Mouse (Mus musculus): ENCODE measurements at regions not wholly inside any gene's neighbourhood (a gene's known extent, or its start where the extent isn't known, plus 50 kb on each side); places are given as distances from the start of the nearest gene placed in this dataset.
"Not testable (repeated sequence)": the region's sequence is repeated elsewhere in the genome, so short reads cannot be mapped to it uniquely, and the experiment has no call there.

DNA sequence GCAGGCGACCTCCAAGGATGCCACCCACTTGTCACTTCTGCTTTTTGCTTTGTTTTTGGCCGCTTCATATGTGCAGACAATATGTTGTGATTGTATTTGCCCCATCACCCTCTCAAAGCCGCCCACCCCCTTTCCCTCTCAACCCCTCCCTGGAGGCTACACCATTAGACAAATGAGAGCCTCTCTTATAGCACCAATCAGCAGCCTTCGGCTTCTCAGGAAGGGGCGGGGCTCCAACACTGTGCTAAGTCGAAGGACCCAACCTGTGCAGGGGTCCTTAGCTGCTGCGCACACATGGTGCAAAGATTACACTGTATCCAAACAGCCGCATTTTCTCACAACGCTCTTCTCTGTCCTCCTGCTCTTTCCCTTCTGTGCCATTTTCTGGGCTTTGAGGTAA lies 305.1 kb upstream of the 3110018I06Rik start:
- in situ Hi-C loops (cut with MboI; ENCODE audit: low pct_unique_long_range_greater_than_20kb in 1 of 2, low sequenced_read_pairs in 2 of 2, unreplicated experiment in 1 of 2), result no loop called here

DNA sequence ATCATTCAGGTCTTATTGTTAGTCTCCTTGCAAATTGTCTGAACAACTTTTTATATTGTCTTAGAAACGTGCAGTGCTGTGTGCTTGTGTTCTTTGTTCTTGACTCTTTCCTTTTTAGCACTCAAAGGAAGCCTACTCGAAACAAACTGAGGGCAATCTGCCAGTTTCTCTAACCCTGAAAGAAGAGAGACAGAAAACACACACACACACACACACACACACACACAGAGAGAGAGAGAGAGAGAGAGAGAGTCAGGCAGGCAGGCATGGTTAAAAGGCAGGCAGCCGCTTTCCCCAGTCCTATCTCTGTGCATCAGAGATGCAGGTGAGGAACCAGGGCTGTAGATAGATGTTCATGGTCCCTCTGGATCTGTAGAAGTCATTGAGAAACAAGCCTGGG lies 304.0 kb upstream of the 3110018I06Rik start:
- in situ Hi-C loops (cut with MboI; ENCODE audit: low pct_unique_long_range_greater_than_20kb in 1 of 2, low sequenced_read_pairs in 2 of 2, unreplicated experiment in 1 of 2), result no loop called here

DNA sequence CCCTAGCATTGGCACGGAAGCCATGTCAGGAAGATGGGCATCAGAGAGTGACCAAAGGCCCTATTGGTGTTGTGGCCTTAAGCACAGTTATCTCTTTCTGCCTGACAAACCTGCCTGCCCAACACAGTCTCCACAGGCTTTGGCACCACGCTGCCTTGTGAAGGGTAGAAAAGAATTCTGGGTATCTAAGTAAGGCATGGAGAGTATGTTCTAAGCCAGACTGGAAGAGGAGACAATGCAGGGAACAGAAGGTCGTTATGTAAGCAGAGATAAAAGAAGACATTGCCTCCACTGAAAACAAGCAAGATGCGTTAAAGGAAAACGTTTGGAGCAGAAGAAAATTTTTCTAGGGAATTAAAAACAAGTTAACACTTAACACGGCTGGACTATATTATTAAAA lies 302.1 kb upstream of the 3110018I06Rik start:
- in situ Hi-C loops (cut with MboI; ENCODE audit: low pct_unique_long_range_greater_than_20kb in 1 of 2, low sequenced_read_pairs in 2 of 2, unreplicated experiment in 1 of 2), result no loop called here

DNA sequence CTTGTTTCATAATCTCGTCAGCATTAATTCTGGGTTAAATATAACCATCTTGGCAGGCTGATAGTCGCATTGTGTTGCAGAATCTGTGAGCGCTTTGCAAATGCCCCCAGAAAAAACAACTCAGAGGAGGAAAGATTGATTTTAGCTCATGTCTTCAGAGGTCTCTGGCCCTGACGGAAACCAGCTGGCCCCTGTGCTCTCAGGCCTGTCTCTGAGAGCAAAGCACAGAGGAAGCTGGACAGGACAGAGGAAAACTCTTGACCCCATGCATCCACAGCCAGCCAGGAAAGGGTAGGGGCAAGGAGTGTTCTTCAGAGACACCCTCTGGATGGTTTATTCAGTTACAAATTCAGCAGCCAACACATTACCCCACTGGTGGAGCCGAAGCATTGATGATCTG lies 300.4 kb upstream of the 3110018I06Rik start:
- in situ Hi-C loops (cut with MboI; ENCODE audit: low pct_unique_long_range_greater_than_20kb in 1 of 2, low sequenced_read_pairs in 2 of 2, unreplicated experiment in 1 of 2), result no loop called here

DNA sequence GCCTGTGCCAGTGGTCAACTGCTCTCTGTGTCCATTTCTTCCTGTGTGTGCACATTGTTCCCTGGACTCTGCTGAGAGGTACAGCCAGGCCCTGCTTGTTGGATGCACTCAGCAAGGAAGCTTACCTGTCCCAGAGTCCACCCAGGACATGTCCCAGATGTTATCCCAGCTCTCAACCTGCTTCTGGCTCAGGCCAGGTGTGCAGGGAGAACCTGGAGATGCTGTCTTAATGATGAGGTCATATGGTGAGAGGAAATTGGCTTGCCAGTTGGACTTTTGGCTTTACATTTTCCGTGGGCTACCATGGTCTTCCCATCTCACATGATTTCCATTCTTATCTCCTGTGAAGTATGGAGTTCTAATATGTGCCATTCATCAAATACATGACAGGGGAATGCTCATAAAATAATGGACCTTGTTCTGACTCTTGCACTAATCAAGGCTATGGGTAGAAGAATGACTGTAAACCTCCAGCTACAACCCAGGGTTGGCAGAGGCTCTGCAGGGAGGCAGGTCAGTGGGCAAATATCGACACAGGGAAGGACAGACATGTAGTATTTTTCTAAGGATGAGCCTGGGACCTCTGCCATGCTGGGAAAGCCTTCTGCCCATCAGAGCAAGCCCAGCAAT lies 289.9 kb upstream of the 3110018I06Rik start:
- in situ Hi-C loops (cut with MboI; ENCODE audit: low pct_unique_long_range_greater_than_20kb in 1 of 2, low sequenced_read_pairs in 2 of 2, unreplicated experiment in 1 of 2), result no loop called here

DNA sequence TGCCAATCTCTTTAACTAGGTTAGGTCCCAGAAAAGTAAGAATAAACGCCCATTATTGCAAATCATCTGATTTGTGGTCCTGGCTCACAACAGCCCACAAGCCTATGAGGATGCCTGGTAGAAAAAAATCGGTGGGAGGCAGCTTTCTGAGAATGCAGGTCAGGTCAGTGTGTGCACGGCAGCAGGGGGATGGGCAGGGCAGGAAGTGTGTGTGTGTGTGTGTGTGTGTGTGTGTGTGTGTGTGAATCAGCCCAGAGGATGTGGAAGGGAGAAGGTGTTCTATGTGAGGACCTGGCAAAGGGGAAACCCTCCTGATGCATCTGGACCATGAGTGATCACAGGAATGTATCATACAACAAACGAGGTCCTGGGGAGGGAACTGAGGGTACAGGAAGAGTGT lies 287.5 kb upstream of the 3110018I06Rik start:
- in situ Hi-C loops (cut with MboI; ENCODE audit: low pct_unique_long_range_greater_than_20kb in 1 of 2, low sequenced_read_pairs in 2 of 2, unreplicated experiment in 1 of 2), result no loop called here

DNA sequence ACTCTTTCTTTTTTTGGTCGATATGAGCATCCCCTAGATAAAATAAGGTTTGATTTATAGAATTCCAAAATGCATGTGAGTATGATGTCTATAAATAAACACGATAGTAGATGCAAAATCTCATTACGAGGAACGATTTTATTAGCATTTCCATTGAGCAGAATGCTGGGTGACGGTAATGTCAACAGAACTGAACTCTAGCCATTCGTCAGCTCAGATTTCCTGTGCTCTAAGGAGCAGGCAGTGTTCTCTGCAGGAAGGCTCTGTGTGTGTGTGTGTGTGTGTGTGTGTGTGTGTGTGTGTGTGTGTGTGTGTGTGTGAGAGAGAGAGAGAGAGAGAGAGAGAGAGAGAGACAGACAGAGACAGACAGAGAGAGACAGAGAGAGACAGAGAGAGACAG lies 279.6 kb upstream of the 3110018I06Rik start:
- in situ Hi-C loops (cut with MboI; ENCODE audit: low pct_unique_long_range_greater_than_20kb in 1 of 2, low sequenced_read_pairs in 2 of 2, unreplicated experiment in 1 of 2), result not testable (repeated sequence)

DNA sequence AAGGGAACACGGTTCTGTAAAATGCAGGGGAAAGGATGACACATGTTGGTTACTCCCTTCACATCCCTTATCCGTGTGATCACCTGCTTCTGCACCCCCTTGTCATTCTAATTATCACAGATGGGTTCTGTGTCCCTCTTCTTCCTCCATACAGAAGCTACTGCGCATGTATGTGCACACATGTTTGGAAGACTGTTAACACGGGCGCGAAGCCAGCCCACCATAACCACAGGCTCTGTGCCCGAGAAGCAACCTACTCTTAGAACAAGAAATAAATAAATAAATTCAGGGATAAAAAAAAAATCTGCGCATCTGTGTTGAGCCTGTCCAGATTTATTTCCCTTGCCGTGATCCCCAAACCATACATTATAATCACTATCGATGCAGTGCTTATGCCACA lies 275.6 kb upstream of the 3110018I06Rik start:
- in situ Hi-C loops (cut with MboI; ENCODE audit: low pct_unique_long_range_greater_than_20kb in 1 of 2, low sequenced_read_pairs in 2 of 2, unreplicated experiment in 1 of 2), result no loop called here

DNA sequence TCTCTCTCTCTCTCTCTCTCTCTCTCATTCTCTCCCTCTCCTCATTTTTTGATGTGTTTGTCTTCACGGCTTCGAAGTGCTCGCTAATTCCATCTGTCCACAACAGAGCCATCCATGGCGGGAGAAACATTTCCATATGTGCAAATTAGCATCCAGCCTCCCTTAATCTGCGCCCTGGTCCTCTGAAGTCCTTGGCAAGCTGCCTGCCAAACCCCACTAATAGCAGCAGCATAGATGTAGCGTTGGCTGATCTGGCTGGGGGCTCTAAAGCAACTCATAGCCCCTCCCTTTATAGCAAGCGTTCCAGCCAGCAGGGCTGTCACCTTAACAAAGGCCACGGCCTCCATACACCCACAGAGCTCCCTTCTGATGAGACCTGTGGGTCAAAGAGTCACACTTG lies 272.3 kb upstream of the 3110018I06Rik start:
- in situ Hi-C loops (cut with MboI; ENCODE audit: low pct_unique_long_range_greater_than_20kb in 1 of 2, low sequenced_read_pairs in 2 of 2, unreplicated experiment in 1 of 2), result no loop called here

DNA sequence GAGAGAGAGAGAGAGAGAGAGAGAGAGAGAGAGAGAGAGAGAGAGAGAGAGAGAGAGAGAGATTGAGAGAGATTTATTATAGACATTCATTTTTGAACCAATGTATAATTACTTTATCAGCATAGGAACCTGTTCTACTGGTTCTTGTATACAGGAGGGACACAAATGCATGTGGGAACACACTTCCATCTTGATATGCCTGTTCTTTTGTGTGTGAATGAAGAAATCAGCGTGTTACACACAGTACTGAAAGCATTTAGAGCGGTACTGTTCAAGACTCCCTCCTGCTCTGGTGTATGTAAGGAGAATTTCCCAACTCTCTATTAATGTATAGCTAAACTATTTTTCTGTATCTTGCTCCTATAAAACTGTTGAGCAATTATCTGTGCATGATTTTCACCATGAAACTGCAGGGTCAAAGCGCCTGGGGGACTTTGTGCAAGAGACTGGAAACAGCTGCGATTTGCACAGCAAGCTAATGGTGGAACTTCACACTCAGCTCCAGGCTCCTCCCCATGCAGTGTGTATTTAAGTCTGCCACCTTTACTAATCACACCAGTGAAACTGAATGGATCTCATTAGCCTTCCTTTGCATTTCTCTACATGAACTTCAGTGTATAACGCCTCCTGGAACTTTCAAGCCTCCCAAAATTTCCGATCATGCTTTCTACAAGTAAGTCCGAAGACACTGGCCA lies 267.0 kb upstream of the 3110018I06Rik start:
- in situ Hi-C loops (cut with MboI; ENCODE audit: low pct_unique_long_range_greater_than_20kb in 1 of 2, low sequenced_read_pairs in 2 of 2, unreplicated experiment in 1 of 2), result no loop called here

DNA sequence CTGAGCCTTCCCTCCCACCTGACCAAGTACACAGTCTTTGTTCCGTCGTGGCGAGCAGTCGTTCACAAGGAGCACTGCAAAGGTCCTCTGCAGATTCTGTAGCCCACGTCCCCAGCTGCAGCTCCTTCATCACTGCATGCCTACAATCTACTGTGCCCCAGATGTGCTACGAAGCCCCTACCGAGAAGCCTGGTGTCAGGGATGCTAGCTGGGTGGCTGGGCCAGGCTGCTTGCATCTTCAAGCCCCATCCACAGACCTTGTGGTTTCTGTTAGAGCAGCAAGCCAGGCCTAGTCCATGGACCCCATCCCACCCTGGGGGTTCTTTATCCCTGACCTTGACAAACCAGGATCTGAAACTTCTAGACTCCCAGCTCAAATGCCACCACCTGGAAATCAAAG lies 266.3 kb upstream of the 3110018I06Rik start:
- in situ Hi-C loops (cut with MboI; ENCODE audit: low pct_unique_long_range_greater_than_20kb in 1 of 2, low sequenced_read_pairs in 2 of 2, unreplicated experiment in 1 of 2), result no loop called here

DNA sequence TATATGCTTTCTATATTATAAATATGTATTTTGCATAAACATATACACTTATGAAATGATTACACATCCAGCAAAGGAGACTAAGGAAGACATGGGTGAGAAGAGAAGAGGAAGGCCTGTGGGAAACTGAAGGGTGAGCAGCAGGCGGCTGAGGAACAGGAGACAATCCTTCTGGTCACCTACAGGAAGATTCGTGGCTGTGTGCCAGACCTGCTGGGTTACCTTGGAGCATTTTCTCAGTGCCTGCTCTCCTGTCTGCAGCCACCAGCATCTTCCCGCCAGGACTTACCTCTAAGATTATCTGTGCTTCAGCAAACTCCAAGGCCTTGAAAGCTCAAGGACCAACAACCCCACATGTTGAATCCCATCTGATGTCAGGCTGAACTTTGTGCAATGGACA lies 258.3 kb upstream of the 3110018I06Rik start:
- in situ Hi-C loops (cut with MboI; ENCODE audit: low pct_unique_long_range_greater_than_20kb in 1 of 2, low sequenced_read_pairs in 2 of 2, unreplicated experiment in 1 of 2), result no loop called here

DNA sequence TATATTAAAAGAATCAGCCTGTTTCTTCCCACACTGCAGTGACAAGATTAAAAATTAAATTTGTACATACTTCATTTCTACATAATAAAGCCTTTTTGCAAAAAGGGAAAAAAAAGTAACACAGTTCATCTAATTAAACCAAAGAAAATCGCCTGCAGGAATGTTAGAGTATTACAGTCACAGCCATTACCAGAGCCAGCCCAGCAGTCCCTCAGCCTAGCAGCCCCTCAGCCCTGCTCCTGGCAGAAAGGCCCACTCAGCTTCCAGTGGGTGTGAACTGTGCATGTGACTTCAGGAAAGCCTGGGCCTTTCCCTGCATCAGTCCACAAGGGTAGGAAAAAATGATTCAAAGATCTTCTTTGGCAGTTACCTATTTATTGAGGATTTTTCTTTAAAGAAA lies 256.8 kb upstream of the 3110018I06Rik start:
- in situ Hi-C loops (cut with MboI; ENCODE audit: low pct_unique_long_range_greater_than_20kb in 1 of 2, low sequenced_read_pairs in 2 of 2, unreplicated experiment in 1 of 2), result no loop called here

DNA sequence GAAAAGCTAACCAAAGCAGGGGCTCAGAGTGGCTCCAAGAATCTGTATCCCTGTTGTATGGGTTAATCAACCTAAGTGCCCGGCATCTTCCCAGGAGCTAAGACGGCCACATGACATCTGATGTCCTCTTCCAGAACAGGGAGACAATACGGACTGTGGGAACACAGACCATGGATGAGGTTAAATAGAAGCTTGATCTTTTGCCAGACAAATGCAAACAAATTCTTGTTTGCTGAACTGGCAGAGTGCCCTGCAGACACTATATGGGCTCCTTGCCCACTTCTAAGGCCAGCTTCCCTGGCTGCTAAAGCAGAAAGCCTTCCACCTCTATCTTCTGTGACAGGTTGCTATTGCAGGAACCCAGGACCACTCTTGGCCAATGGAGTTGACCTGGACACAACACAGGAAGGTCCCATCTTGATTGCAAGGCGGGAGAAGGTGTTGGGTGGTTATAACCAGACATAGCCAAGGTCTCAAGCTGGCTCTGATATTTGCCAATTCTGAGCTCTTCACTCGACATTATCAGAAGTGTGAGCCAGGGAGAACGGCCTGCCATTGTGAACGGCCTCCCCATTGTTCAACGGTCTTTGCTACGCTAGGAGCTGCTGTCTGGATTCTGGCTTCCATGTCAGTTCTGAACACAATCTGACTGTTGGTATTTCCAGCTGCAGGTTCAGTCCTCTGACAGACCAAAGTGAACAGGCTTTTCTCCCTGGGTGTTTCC lies 237.5 kb upstream of the 3110018I06Rik start:
- in situ Hi-C loops (cut with MboI; ENCODE audit: low pct_unique_long_range_greater_than_20kb in 1 of 2, low sequenced_read_pairs in 2 of 2, unreplicated experiment in 1 of 2), result no loop called here

DNA sequence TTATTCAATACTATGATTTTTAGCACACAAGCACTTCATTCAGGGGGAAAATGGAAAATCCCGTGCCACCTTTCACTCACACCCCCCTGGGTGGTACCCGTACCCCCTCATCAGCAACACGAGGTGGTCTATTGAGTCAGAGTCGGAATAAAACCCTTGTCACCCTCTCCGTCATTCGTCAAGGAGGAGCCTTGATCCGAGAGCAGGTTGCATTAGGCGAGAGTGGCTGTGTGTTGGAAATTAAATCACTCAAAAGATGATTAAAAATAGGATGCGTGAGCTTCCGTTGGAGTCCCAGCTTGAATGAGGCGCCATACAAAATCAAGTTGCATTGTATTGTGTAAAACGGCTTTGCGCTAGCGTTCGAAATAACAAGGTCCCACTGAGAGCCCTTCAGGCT lies 236.5 kb upstream of the 3110018I06Rik start:
- in situ Hi-C loops (cut with MboI; ENCODE audit: low pct_unique_long_range_greater_than_20kb in 1 of 2, low sequenced_read_pairs in 2 of 2, unreplicated experiment in 1 of 2), result no loop called here

DNA sequence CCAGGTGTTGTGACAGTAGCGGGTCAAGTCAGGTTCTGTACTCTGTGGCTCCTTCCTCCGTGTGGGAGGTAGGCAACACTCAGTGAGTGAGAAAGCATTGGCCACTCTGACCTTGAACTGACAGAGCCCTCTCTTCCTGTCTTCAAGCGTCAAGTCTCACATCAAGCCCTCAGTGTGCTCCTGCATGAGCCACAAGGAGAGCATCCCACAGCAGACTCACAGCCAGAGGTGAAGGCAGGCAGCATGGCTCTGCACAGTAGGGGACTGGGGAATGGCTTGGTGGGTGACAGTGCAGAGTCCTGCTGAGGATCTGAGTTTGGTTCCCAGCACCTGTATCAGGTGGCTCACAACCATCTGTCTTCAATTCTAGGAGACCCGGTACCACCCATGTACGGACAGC lies 226.4 kb upstream of the 3110018I06Rik start:
- in situ Hi-C loops (cut with MboI; ENCODE audit: low pct_unique_long_range_greater_than_20kb in 1 of 2, low sequenced_read_pairs in 2 of 2, unreplicated experiment in 1 of 2), result no loop called here

DNA sequence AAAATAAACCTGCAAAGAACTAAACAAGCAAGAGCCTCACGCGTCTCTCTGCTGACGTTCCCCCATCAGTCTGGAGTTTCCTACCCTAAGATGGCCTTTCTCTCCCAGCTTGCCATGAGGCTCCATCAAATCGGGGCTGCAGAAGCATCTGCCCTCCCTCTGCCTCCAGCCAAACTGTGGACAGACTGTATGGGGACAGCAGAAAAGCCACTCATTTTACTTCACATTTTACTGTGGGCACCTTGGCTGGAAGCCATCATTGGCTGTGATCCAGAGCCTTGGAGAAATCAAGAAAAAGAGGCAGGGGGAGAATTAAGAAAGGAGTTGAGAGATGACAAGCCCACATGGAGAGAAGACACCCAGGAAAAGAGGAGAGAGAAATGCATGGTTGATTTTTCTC lies 225.9 kb upstream of the 3110018I06Rik start:
- in situ Hi-C loops (cut with MboI; ENCODE audit: low pct_unique_long_range_greater_than_20kb in 1 of 2, low sequenced_read_pairs in 2 of 2, unreplicated experiment in 1 of 2), result no loop called here

DNA sequence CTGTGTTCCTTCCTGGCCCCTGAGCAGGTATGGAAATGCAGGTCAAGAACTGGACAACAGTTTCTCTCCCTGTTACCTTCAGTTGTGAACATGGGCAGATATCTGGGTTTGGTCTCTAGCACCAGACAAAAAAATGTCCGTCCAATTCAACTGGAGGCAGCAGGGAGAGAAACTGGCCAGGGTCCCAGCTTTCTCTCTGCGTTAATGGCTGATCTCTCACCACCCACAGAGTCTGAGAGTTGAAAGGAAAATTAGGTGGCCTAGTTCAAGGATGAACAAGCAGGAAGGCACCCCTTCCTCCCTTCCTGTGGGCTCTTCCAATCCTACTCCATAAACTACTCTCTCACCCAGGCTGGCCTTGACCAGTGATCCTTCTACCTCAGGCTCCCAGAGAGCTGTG lies 221.7 kb upstream of the 3110018I06Rik start:
- in situ Hi-C loops (cut with MboI; ENCODE audit: low pct_unique_long_range_greater_than_20kb in 1 of 2, low sequenced_read_pairs in 2 of 2, unreplicated experiment in 1 of 2), result no loop called here

DNA sequence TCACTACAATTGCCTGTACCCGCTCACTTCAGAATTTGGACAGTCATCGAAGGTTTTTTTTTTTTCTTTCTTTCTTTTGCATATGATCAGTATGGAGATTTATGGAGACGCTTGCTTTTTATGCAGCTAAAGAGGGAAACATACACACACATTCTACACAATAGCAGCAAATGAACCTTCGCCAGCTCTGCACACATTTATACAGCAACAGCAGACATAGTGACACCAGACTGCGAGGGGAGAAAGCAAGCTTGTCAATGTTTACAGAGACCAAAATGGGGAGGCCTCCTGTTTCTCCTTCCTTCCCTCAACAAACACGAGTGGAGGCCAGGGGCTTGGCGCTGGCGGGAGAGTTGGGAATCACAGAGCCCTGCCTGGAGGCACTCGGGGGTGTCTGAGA lies 202.8 kb upstream of the 3110018I06Rik start:
- in situ Hi-C loops (cut with MboI; ENCODE audit: low pct_unique_long_range_greater_than_20kb in 1 of 2, low sequenced_read_pairs in 2 of 2, unreplicated experiment in 1 of 2), result no loop called here

DNA sequence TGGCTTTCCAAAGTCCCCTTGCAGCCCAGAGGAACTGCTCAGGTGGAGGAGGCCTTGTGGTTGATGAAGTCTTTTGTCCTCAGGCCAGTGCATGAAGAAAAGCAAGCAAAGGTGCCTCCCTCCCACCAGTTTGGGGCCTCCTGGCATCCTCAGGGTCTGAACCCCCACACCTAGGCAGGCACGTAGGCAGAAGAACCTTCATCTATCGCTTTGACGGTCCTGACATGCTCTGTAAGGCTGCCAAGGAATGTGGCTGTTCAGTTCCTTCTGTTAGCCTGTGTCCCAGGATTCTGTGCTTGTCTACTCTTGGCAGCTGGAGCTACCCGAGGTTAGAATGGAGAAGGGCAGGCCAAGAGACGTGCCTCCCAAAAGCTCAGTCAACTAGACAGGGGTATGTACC lies 197.1 kb upstream of the 3110018I06Rik start:
- in situ Hi-C loops (cut with MboI; ENCODE audit: low pct_unique_long_range_greater_than_20kb in 1 of 2, low sequenced_read_pairs in 2 of 2, unreplicated experiment in 1 of 2), result no loop called here
